8 mouse cellular contexts compared by ENCODE assay signal in the genomic region with DNA sequence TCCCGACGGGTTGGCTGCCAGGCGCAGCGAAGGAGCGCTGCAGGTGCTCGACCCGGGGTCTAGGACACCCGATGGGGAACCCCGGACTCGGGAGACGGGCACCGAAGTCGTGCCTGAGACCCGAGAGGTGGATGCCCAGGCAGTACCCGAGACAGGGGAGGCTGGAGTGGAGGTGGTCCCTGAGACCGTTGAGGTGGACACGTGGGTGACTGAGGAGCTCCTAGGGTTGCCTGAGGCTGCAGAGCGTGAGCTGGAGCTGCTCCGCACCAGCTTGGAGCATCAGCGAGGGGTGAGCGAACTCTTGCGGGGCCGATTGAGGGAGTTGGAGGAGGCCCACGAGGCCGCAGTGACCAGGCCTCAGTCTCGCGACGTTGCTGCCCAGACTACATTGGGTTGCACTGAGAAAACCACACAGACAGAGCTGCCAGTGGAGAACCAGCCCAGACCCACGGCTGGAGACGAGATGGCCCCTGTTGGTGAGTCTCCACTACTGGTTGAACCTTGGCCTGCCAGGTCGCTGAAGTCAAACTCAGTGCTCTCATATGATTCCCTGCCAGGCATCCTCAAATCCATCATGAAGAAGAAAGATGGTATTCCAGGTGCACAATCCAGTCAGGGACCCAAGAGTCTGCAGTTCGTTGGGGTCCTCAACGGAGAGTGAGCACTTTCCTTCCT. TPM values are rescaled to one million over a fixed set of nuclear protein-coding genes. Genes with fewer than 3 reads are reported as not detected.
A peak's percentile ranks its signal among the peaks of the same experiment; 100 is the strongest.
DNase-seq lines count a peak whose midpoint lies in the region; ATAC-seq lines count a peak whose summit lies in the region.

No protein-coding gene starts in this region.

- intact Hi-C loops in left cerebral cortex, postnatal 25 days (cut with DNase I) = no loop called here

- peak; percentile 56 for DNase-seq in embryo, embryonic 10 days (ENCODE audit: low spot score)
- no peak for DNase-seq in embryo, embryonic 10.5 days (ENCODE audit: low spot score)
- DNase-seq in right cerebral cortex, postnatal 10 days (ENCODE audit: low spot score in 2 of 2) = peak; percentile 53 to 58
- no peak for DNase-seq in right cerebral cortex, postnatal 4 days
- DNase-seq in limb, embryonic 11.5 days (ENCODE audit: low spot score) = no peak
- DNase-seq in adrenal gland, postnatal 25 days = no peak
- no peak for DNase-seq in left cerebral cortex, postnatal 25 days (ENCODE audit: low spot score in 2 of 2)

- peak overlapping the region; percentile 85 for H3K4me2 ChIP-seq in limb, embryonic 11.5 days (ENCODE audit: low read depth, severe bottlenecking)
- peak overlapping the region; percentile 92 for H3K4me2 ChIP-seq in neural tube, embryonic 14.5 days (ENCODE audit: low read depth, low read length)

- WGBS in limb, embryonic 11.5 days = 19% methylated on average over 33 of the region's 33 CpGs
- WGBS in neural tube, embryonic 14.5 days = 14% methylated on average over 33 of the region's 33 CpGs

- no peaks in the 10 kb centered on the region for H3K9me3 ChIP-seq in limb, embryonic 11.5 days (ENCODE audit: control insufficient read depth, low read length)
- no peaks in the 10 kb centered on the region for H3K9me3 ChIP-seq in neural tube, embryonic 14.5 days (ENCODE audit: control insufficient read depth, low read length)

- H3K27ac ChIP-seq in limb, embryonic 11.5 days (replicated peaks; ENCODE audit: low read depth, low read length) = peak overlapping the region; percentile 59
- peak overlapping the region; percentile 83 for H3K27ac ChIP-seq in neural tube, embryonic 14.5 days (ENCODE audit: low read depth, low read length)

- H3K4me1 ChIP-seq in limb, embryonic 11.5 days (ENCODE audit: control insufficient read depth, insufficient read depth, low read length) = peaks cover 11% of the 10 kb centered on the region
- peaks cover 16% of the 10 kb centered on the region for H3K4me1 ChIP-seq in neural tube, embryonic 14.5 days (ENCODE audit: control insufficient read depth, insufficient read depth, low read length)

- ATAC-seq in limb, embryonic 11.5 days (ENCODE audit: insufficient number of reproducible peaks, low FRiP score, low TSS enrichment, low read depth) = peak; percentile 27; the same call in 1 of the 2 replicates
- no peak; the same call in 1 of the 2 replicates for ATAC-seq in neural tube, embryonic 14.5 days (ENCODE audit: low read depth)

- H3K9ac ChIP-seq in limb, embryonic 11.5 days (ENCODE audit: low read length) = peak overlapping the region; percentile 61
- peak overlapping the region; percentile 82 for H3K9ac ChIP-seq in neural tube, embryonic 14.5 days (replicated peaks; ENCODE audit: low read depth, low read length)

- peak overlapping the region; percentile 44 for H3K4me3 ChIP-seq in limb, embryonic 11.5 days (ENCODE audit: low read depth, low read length)
- H3K4me3 ChIP-seq in neural tube, embryonic 14.5 days (ENCODE audit: low read depth, low read length) = peak overlapping the region; percentile 47

- peaks cover 26% of the 10 kb centered on the region for H3K36me3 ChIP-seq in limb, embryonic 11.5 days (ENCODE audit: control insufficient read depth, insufficient read depth, low read length)
- peaks cover 28% of the 10 kb centered on the region; the same call in 1 of the 2 replicates for H3K36me3 ChIP-seq in neural tube, embryonic 14.5 days (ENCODE audit: control insufficient read depth, insufficient read depth, low read length)

- no peaks in the 10 kb centered on the region for H3K27me3 ChIP-seq in limb, embryonic 11.5 days (ENCODE audit: control insufficient read depth, insufficient read depth, low read length)
- H3K27me3 ChIP-seq in neural tube, embryonic 14.5 days (ENCODE audit: control insufficient read depth, insufficient read depth, low read length) = no peaks in the 10 kb centered on the region

RNA-seq across cellular contexts. Expression of a gene that starts 6.3 kb away (rescaled TPM):
- 1,083 and 1,144 TPM in 2 replicates for polyA plus RNA-seq in limb, embryonic 11.5 days (2014; fragmentation: Nextera tagmentation; extraction: Ambion mirVana)
- polyA plus RNA-seq in neural tube, embryonic 14.5 days (2014; fragmentation: Nextera tagmentation; extraction: Ambion mirVana) = 550 and 584 TPM in 2 replicates
- 1,302 and 1,448 TPM in 2 replicates for total RNA-seq in adrenal gland, postnatal 25 days (2021)
- total RNA-seq in left cerebral cortex, postnatal 25 days (2021) = 100 to 1,000 TPM; 675 to 677 TPM

RNA-seq across cellular contexts. Expression of a gene that starts 6.3 kb away (rescaled TPM):
- 457 and 474 TPM in 2 replicates for polyA plus RNA-seq in limb, embryonic 11.5 days (2014; fragmentation: Nextera tagmentation; extraction: Ambion mirVana)
- polyA plus RNA-seq in neural tube, embryonic 14.5 days (2014; fragmentation: Nextera tagmentation; extraction: Ambion mirVana) = 529 and 591 TPM in 2 replicates
- total RNA-seq in adrenal gland, postnatal 25 days (2021) = 475 and 496 TPM in 2 replicates
- 100 to 1,000 TPM; 196 to 205 TPM for total RNA-seq in left cerebral cortex, postnatal 25 days (2021)

RNA-seq across cellular contexts. Expression of a gene that starts 7.8 kb away (rescaled TPM):
- polyA plus RNA-seq in limb, embryonic 11.5 days (2014; fragmentation: Nextera tagmentation; extraction: Ambion mirVana) = 23.0 and 25.1 TPM in 2 replicates
- 40.1 and 42.1 TPM in 2 replicates for polyA plus RNA-seq in neural tube, embryonic 14.5 days (2014; fragmentation: Nextera tagmentation; extraction: Ambion mirVana)
- total RNA-seq in adrenal gland, postnatal 25 days (2021) = 82.9 and 109 TPM in 2 replicates
- total RNA-seq in left cerebral cortex, postnatal 25 days (2021) = 10 to 100 TPM; 37.0 to 39.7 TPM

RNA-seq across cellular contexts. Expression of a gene that starts 24.8 kb away (rescaled TPM):
- 85.5 and 91.5 TPM in 2 replicates for polyA plus RNA-seq in limb, embryonic 11.5 days (2014; fragmentation: Nextera tagmentation; extraction: Ambion mirVana)
- polyA plus RNA-seq in neural tube, embryonic 14.5 days (2014; fragmentation: Nextera tagmentation; extraction: Ambion mirVana) = 52.1 and 54.1 TPM in 2 replicates
- total RNA-seq in adrenal gland, postnatal 25 days (2021) = 27.0 and 40.5 TPM in 2 replicates
- 10 to 100 TPM; 28.1 to 28.3 TPM for total RNA-seq in left cerebral cortex, postnatal 25 days (2021)

RNA-seq across cellular contexts. Expression of a gene that starts 36.5 kb away (rescaled TPM):
- polyA plus RNA-seq in limb, embryonic 11.5 days (2014; fragmentation: Nextera tagmentation; extraction: Ambion mirVana) = 37.9 and 43.6 TPM in 2 replicates
- polyA plus RNA-seq in neural tube, embryonic 14.5 days (2014; fragmentation: Nextera tagmentation; extraction: Ambion mirVana) = 9.7 and 20.6 TPM in 2 replicates
- total RNA-seq in adrenal gland, postnatal 25 days (2021) = 50.0 and 57.7 TPM in 2 replicates
- 1 to 10 TPM; 3.9 to 4.1 TPM for total RNA-seq in left cerebral cortex, postnatal 25 days (2021)

Comparison
In these comparisons a context has a peak if more than half of its experiments do, and no peak if none do; other contexts are left out.
1. DNase-seq: peak in embryo, embryonic 10 days (single experiment) and right cerebral cortex, postnatal 10 days (2 of 2); none in embryo, embryonic 10.5 days (single experiment), right cerebral cortex, postnatal 4 days (single experiment), limb, embryonic 11.5 days (single experiment), adrenal gland, postnatal 25 days (single experiment) and left cerebral cortex, postnatal 25 days (0 of 2).